Mouse (Mus musculus): ENCODE measurements around the gene Itpripl1. TPM values are rescaled to one million over a fixed set of nuclear protein-coding genes. Genes with fewer than 3 reads are reported as not detected.
"Not testable (repeated sequence)": the region's sequence is repeated elsewhere in the genome, so short reads cannot be mapped to it uniquely, and the experiment has no call there.

Itpripl1 gene
- 1 to 10 TPM; 3.6 to 7.6 TPM for total RNA-seq (2021)
- long read RNA-seq, experiment 1: 0 reads
- long read RNA-seq, experiment 2: 0 reads

GRCm38 (mm10) chr2:127143158-127144063 lies at the start of gene Itpripl1:
Gene Itpripl1 (minus strand): TSS chr2:127143442.
- peak; percentile 79 for DNase-seq (ENCODE audit: low spot score)

- no peak for DNase-seq (ENCODE audit: low spot score)
These were observed 46.3 kb upstream of the Itpripl1 start for GRCm38 (mm10) chr2:127189574-127189973.

- DNase-seq (ENCODE audit: low spot score): peak; percentile 83
These were observed 39.5 kb upstream of the Itpripl1 start for GRCm38 (mm10) chr2:127182598-127183381.

DNA sequence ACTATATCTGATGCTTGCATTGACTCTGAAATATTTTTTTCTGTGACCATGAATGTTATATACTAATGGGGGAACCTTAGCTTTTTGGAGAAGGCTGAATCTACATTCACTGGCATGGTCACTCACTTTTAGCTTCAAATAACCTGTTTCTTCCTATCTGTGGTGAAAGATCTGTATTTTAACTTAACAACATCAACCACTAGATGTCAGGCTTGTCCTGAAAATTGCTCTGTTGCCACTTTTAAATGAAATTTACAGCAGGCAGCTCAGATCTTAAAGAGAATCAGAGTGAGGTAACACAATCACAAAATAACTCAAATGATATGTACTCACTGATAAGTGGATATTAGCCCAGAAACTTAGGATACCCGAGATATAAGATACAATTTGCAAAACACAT lies 23.0 kb upstream of the Itpripl1 start:
- DNase-seq (ENCODE audit: low spot score): peak; percentile 36

DNA sequence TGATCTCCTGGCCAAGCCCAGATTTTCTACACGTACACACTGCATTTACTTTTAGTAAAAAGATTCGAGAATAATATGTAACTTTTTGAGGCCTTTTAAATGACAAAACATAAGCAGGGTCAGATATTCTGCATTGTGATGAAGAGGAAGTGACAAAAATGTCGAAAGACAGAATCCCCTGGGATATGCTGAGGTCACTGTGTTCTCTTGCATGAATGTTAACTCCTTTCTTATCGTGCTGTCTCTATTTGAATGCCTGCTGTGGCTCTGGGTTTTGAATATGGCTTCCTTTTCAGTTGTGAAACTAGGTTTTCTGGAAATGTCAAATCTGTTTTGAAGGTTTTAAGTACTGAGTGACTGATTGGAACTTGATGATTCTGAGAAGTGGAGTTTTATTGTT lies 22.4 kb upstream of the Itpripl1 start:
- DNase-seq (ENCODE audit: low spot score): no peak

GRCm38 (mm10) chr2:127145699-127146098 lies 2.5 kb upstream of the Itpripl1 start:
- no peak for DNase-seq (ENCODE audit: low spot score)

DNA sequence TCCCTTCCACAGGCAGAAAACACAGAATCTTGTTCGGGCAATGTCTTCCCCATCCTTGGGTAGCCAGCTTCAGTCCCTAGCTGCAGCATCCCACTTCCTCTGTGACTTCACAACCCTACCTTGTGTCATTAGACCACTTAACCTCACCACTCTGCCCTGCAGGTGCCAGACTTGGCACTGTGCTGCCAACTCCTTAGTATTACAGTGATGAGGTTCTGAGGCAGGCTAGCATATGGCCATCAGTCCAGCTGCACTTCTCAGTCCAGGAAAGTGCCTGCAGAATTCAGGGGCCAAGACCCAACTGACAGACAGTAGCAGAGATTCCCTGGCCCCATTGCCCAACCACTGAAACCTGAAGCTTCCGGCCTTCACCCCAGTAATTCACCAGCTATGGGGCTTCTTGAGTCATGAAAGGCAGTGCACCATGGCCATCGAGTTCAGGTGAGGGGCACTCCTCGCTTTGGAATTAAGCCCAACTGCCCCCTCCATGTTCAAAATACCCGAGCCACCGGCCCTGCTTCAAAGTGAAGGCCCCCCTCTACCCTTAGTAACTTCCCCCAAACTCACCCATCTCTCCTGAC lies 575 bp downstream of the Itpripl1 start:
- no peak for DNase-seq (ENCODE audit: low spot score)

GRCm38 (mm10) chr2:127142031-127142430 lies 1.2 kb downstream of the Itpripl1 start:
- no peak for DNase-seq (ENCODE audit: low spot score)

GRCm38 (mm10) chr2:127140011-127140410 lies 3.2 kb downstream of the Itpripl1 start:
- DNase-seq (ENCODE audit: low spot score): no peak

DNA sequence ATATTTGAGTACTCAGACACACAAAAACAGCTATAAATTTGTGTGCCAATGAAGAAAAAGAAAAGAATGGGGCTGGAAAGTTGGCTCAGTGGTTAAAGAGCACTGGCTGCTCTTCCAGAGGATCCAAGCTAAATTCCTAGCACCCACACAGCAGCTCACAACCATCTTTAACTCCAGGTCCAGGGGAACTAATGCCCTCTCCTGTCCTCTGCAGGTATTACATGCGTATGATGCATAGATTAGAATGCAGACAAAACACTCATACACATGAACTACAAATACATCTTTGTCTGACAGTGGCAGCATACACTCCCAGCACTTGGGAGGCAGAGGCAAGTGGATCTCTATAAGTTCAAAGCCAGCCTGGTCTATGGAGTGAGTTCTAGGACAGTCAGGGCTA lies 3.6 kb downstream of the Itpripl1 start:
- DNase-seq (ENCODE audit: low spot score): no peak

DNA sequence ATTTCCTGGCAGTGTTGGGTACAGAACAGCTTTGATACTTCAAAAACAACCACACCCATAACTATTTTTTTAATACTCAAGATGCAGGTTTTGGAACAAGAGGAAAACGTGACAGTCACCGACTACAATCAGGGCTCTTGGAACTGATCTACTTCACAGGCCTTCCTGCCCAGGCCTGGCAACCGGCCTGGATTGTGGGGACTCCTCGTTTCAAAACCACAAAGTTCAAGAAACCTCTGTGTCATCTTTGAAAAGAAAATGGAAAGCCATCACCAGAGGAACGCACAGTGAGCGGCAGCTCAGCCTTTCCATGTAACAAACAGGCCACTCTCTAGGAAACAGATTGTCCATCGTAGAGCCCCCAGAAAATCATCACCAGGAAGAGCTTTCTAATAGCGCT lies 4.1 kb downstream of the Itpripl1 start:
- no peak for DNase-seq (ENCODE audit: low spot score)

- DNase-seq (ENCODE audit: low spot score): no peak
These were observed 4.8 kb downstream of the Itpripl1 start for GRCm38 (mm10) chr2:127138449-127138848.

DNA sequence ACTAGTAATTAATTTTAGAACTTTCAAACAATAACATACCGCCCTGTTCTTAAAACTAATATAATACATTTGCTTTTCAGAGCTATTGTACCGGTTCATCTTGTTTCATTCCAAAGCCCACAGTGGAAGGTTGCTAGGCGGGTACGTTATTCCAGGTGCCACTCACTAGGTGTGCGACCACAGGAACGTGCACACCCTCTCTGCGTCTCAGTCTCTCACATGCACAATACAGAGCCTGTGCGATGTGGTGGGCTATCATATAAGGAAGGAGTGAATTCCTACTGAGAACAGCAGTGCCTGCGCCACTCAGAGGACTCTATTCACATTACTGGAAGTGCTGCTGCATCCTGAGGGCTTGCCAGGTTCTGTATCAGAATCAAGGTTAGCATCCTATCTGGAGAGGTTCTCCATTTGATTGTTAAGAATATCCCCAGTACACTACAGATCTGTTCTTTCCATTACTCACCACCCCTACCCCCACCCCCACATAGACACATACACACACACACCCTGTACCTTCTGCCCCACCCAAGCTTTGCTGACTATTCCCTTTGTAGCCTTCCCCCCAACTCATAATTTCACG lies 5.3 kb downstream of the Itpripl1 start:
- DNase-seq (ENCODE audit: low spot score): no peak

DNA sequence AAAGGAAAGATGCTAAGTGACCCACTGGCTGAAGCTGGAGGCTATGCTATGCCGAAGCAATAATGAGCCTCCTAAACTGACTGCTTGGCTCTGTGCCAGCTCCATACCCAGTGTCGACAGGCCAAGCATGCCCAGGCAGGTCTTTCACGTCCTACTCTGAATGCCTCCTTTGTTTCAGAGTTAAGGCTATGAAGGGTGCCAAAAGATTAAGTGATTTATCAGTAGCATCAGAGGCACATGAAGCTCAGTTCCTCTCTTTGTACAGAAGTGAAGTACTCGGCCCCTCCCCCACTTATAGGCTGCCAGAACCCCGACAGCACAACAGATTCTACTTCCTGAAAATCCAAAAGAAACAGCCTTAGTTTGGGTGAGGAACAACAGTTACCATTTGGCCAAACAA lies 6.3 kb downstream of the Itpripl1 start:
- DNase-seq (ENCODE audit: low spot score): peak; percentile 27

DNA sequence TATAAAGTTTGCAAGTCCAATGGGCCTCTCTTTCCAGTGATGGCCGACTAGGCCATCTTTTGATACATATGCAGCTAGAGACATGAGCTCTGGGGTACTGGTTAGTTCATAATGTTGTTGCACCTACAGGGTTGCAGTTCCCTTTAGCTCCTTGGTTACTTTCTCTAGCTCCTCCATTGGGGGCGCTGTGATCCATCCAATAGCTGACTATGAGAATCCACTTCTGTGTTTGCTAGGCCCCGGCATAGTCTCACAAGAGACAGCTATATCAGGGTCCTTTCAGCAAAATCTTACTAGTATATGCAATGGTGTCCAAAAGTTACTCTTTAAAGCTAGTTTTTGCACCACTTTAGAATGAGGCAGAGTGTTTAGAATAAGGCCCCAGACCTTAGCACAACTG lies 8.0 kb downstream of the Itpripl1 start:
- not testable (repeated sequence) for DNase-seq (ENCODE audit: low spot score)

DNA sequence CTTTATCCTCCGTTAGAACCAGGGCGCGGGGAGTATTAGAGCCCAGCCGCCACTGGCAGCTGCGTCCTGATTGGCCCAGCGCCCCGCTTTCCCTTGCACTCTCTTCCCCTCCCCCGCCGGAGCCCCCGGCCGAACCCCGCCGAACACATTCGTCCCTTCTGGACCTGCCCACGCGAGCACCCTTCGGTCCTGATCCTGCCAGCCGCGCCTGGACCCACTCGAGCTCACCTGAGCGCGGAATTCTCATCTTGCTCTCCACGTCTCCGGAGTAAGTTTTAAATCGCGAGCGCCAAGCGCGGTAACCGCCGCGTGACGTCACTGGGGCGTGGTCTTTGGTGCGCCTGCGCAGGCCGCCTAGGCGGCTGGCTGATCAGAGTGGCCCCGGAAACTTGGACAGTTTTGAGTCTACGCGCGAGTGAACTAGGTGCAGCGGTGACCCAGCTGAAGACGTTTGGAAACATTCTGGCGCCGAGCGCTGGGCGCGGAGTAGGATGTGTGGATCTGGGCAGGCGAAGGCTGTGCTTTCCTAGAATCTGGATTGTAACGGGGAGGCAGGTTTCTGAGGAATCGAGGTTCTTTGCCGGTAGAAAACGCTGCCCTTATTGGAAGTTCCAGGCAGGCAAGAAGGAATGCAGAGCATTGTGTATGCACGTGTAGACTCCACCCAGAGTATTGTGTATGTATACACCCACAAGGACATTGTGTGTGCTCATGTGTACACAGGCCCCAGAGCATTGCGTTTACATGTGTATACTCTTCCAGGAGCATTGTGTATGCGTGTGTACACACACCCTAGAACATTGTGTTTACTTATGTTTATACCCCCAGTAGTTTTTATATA lies 9.4 kb downstream of the Itpripl1 start, which contains the start of gene Ncaph:
TSS of gene Ncaph (minus strand) at position 334 of the 841 bp plus-strand sequence.
- peak; percentile 93 for DNase-seq (ENCODE audit: low spot score)

- DNase-seq (ENCODE audit: low spot score): no peak
These were observed 11.9 kb downstream of the Itpripl1 start for GRCm38 (mm10) chr2:127131353-127131752.

GRCm38 (mm10) chr2:127128926-127129325 lies 14.3 kb downstream of the Itpripl1 start:
- no peak for DNase-seq (ENCODE audit: low spot score)

DNA sequence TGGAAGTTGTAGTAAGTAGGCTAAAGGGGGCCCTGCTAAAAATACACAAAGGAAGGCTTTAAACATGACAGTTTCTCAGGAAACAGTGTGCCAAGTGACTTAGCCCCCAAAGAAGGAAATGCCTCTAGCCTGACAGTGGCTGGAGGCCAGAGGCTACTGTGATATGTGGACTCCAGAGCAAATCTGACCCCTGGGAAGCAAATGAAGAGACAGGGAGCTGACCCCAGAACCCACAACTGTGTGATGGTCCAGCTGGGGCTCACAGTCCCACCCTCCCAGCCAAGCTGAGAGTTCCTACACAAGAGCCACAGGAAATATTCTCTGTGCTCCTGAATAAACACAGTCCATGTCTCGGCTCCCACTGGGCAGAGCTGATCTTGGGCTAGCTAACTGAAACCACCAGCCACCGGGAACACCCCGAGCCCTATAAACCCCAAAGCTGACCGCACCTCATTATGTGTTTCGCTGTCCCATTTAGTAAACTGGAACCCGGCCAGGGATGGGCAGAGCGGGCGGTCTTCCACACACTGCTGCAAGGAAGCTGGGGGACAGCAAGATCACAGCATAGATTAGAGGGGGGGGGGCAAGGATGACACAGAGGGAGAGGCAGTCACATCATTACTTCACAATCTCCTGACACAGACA lies 21.5 kb downstream of the Itpripl1 start:
- DNase-seq (ENCODE audit: low spot score): no peak

DNA sequence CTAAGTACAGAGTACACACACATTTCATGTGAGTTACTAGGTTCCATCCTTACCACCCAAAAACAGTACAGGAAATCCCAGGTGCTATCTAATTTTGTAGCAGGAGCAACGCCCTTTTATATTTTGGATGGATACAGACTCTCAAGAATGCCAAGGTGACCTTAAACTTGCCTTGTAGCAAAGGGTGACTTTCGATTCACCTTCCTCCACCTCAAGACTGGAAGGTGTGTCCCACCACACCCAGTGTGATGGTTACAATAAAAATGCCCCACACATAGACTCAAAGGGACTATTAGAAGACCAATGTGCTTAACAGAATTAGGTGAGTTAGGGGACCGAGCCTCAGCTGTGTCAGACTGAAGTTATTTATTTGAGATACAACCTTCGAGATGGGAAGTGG lies 34.3 kb downstream of the Itpripl1 start:
- no peak for DNase-seq (ENCODE audit: low spot score)

Measured in gastrocnemius, adult 18-20 months (tissue).